Mouse (Mus musculus): ENCODE measurements around the gene Tada3.

DNA sequence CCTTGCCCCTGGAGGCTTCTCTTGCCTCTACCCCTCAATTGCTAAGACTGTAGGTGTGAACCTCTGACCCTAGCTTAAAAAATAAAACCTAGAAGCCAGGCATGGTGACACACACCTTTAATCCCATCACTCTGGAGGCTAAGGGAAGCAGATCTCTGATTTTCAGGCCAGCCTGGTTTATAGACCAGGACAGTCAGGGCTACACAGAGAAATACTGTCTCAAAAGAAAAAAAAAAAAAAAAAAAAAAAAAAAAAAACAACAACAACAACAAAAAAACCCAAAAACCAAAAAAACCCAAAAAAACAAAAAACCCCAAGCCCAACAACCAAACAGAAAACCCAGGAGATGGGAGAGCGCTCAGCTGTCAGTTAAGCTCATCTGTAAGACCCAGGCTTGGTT, 10.1 kb downstream of the Tada3 start:
- TF ChIP-seq GATA1 (IDR thresholded peaks at IDR 0.05; ENCODE audit: borderline replicate concordance, low read length) (no peak), TAL1 (conservative IDR thresholded peaks at IDR 0.05; ENCODE audit: low read depth, low read length) (no peak), CTCF (IDR thresholded peaks at IDR 0.05; ENCODE audit: low read depth, low read length) (no peak), GATA2 (IDR thresholded peaks at IDR 0.05; ENCODE audit: borderline replicate concordance, low read depth, low read length) (no peak)
